Mouse (Mus musculus) thymus, postnatal 25 days (tissue): Measurements from ENCODE around the gene Ric3.

Experiments used
- DNase-seq: peaks from one replicate; pipeline ENCODE4 v3.0.0; 2022

The Ric3 gene

GRCm38 (mm10) chr7:109039445-109039844, 43.7 kb downstream of the Ric3 start:
- no peak for DNase-seq

GRCm38 (mm10) chr7:109038987-109039386, 44.1 kb downstream of the Ric3 start:
- DNase-seq, result no peak

- DNase-seq, result no peak
Observed at GRCm38 (mm10) chr7:109038121-109038735, 44.9 kb downstream of the Ric3 start.

- DNase-seq, result no peak
Observed at GRCm38 (mm10) chr7:109032054-109032453, 51.1 kb downstream of the Ric3 start.

- DNase-seq, result no peak
Observed at GRCm38 (mm10) chr7:109031331-109031730, 51.8 kb downstream of the Ric3 start.

- no peak for DNase-seq
Observed at GRCm38 (mm10) chr7:109029961-109030465, 53.1 kb downstream of the Ric3 start.

- peak; percentile 13 for DNase-seq
Observed at GRCm38 (mm10) chr7:109028204-109028603, 54.9 kb downstream of the Ric3 start.

GRCm38 (mm10) chr7:109027721-109028120, 55.4 kb downstream of the Ric3 start:
- no peak for DNase-seq

- DNase-seq, result no peak
Observed at GRCm38 (mm10) chr7:109026976-109027375, 56.2 kb downstream of the Ric3 start.

GRCm38 (mm10) chr7:109025743-109026142, 57.4 kb downstream of the Ric3 start:
- DNase-seq, result no peak

GRCm38 (mm10) chr7:109021428-109021827, 61.7 kb downstream of the Ric3 start:
- DNase-seq, result peak; percentile 36

GRCm38 (mm10) chr7:109019243-109019642, 63.9 kb downstream of the Ric3 start:
- no peak for DNase-seq

GRCm38 (mm10) chr7:109016378-109016923, 66.7 kb downstream of the Ric3 start:
- no peak for DNase-seq

- no peak for DNase-seq
Observed at GRCm38 (mm10) chr7:109014851-109015250, 68.3 kb downstream of the Ric3 start.

- no peak for DNase-seq
Observed at GRCm38 (mm10) chr7:109012998-109013625, 70.0 kb downstream of the Ric3 start.

GRCm38 (mm10) chr7:109012575-109012974, 70.6 kb downstream of the Ric3 start:
- DNase-seq, result no peak

GRCm38 (mm10) chr7:109011596-109012180, 71.4 kb downstream of the Ric3 start:
- DNase-seq, result no peak

GRCm38 (mm10) chr7:109010720-109011595, 72.2 kb downstream of the Ric3 start:
- no peak for DNase-seq

GRCm38 (mm10) chr7:109009260-109009659, 73.9 kb downstream of the Ric3 start:
- DNase-seq, result no peak

GRCm38 (mm10) chr7:109003653-109004052, 79.5 kb downstream of the Ric3 start:
- no peak for DNase-seq

GRCm38 (mm10) chr7:109001971-109002370, 81.2 kb downstream of the Ric3 start:
- no peak for DNase-seq

GRCm38 (mm10) chr7:109000315-109000954, 82.7 kb downstream of the Ric3 start:
- DNase-seq, result peak; percentile 8
